Mouse (Mus musculus): ENCODE results near the gene Trim62. TPM values are rescaled to one million over a fixed set of nuclear protein-coding genes. Genes with fewer than 3 reads are reported as not detected.

The Trim62 gene
- polyA plus RNA-seq, 1 experiment: 0.53 TPM

- H3K36me3 ChIP-seq (replicated peaks; ENCODE audit: low read length): no peaks in the 10 kb centered on the region
- peaks cover 13% of the 10 kb centered on the region for H3K4me1 ChIP-seq
- peaks cover 84% of the 10 kb centered on the region for H3K27me3 ChIP-seq (replicated peaks)
- H3K9me3 ChIP-seq: no peaks in the 10 kb centered on the region
- no peak for TF ChIP-seq FLI1 (IDR thresholded peaks at IDR 0.05; ENCODE audit: low read length)
- TF ChIP-seq GATA1 (IDR thresholded peaks at IDR 0.05; ENCODE audit: borderline replicate concordance, low read length): no peak
- H3K4me3 ChIP-seq (replicated peaks): no peak overlapping the region
These were observed 8.4 kb downstream of the Trim62 start for GRCm38 (mm10) chr4:128891746-128892145.

GRCm38 (mm10) chr4:128892188-128892587, 8.8 kb downstream of the Trim62 start:
- Histone ChIP-seq H3K36me3 (replicated peaks; ENCODE audit: low read length) (no peaks in the 10 kb centered on the region), H3K4me3 (replicated peaks) (no peak overlapping the region), H3K4me1 (peaks cover 13% of the 10 kb centered on the region), H3K9me3 (no peaks in the 10 kb centered on the region), H3K27me3 (replicated peaks) (peaks cover 83% of the 10 kb centered on the region)
- no peak for TF ChIP-seq FLI1 (IDR thresholded peaks at IDR 0.05; ENCODE audit: low read length)
- TF ChIP-seq GATA1 (IDR thresholded peaks at IDR 0.05; ENCODE audit: borderline replicate concordance, low read length): no peak

GRCm38 (mm10) chr4:128894112-128894511, 10.7 kb downstream of the Trim62 start:
- H3K4me1 ChIP-seq: peaks cover 17% of the 10 kb centered on the region
- H3K36me3 ChIP-seq (replicated peaks; ENCODE audit: low read length): no peaks in the 10 kb centered on the region
- H3K9me3 ChIP-seq: no peaks in the 10 kb centered on the region
- TF ChIP-seq GATA1 (IDR thresholded peaks at IDR 0.05; ENCODE audit: borderline replicate concordance, low read length): no peak
- TF ChIP-seq FLI1 (IDR thresholded peaks at IDR 0.05; ENCODE audit: low read length): no peak
- no peak overlapping the region for H3K4me3 ChIP-seq (replicated peaks)
- H3K27me3 ChIP-seq (replicated peaks): peaks cover 69% of the 10 kb centered on the region

GRCm38 (mm10) chr4:128895841-128896240, 12.5 kb downstream of the Trim62 start:
- Histone ChIP-seq H3K9me3 (no peaks in the 10 kb centered on the region), H3K27me3 (replicated peaks) (peaks cover 64% of the 10 kb centered on the region), H3K4me3 (replicated peaks) (no peak overlapping the region), H3K4me1 (peaks cover 13% of the 10 kb centered on the region), H3K36me3 (replicated peaks; ENCODE audit: low read length) (no peaks in the 10 kb centered on the region)
- TF ChIP-seq GATA1 (IDR thresholded peaks at IDR 0.05; ENCODE audit: borderline replicate concordance, low read length) (no peak), FLI1 (IDR thresholded peaks at IDR 0.05; ENCODE audit: low read length) (no peak)

- no peaks in the 10 kb centered on the region for H3K9me3 ChIP-seq
- H3K4me1 ChIP-seq: peaks cover 5% of the 10 kb centered on the region
- TF ChIP-seq FLI1 (IDR thresholded peaks at IDR 0.05; ENCODE audit: low read length): no peak
- H3K4me3 ChIP-seq (replicated peaks): no peak overlapping the region
- no peaks in the 10 kb centered on the region for H3K36me3 ChIP-seq (replicated peaks; ENCODE audit: low read length)
- H3K27me3 ChIP-seq (replicated peaks): peaks cover 57% of the 10 kb centered on the region
These were observed 13.3 kb downstream of the Trim62 start for GRCm38 (mm10) chr4:128896667-128897066.

- Histone ChIP-seq H3K4me3 (replicated peaks) (no peak overlapping the region), H3K9me3 (no peaks in the 10 kb centered on the region), H3K4me1 (peaks cover 4% of the 10 kb centered on the region; the same call in 1 of the 2 replicates), H3K27me3 (replicated peaks) (peaks cover 55% of the 10 kb centered on the region), H3K36me3 (replicated peaks; ENCODE audit: low read length) (no peaks in the 10 kb centered on the region)
- TF ChIP-seq FLI1 (IDR thresholded peaks at IDR 0.05; ENCODE audit: low read length) (no peak), GATA1 (IDR thresholded peaks at IDR 0.05; ENCODE audit: borderline replicate concordance, low read length) (no peak)
These were observed 14.6 kb downstream of the Trim62 start for GRCm38 (mm10) chr4:128897911-128898421.

- Histone ChIP-seq H3K4me1 (peaks cover 4% of the 10 kb centered on the region; the same call in 1 of the 2 replicates), H3K9me3 (no peaks in the 10 kb centered on the region), H3K36me3 (replicated peaks; ENCODE audit: low read length) (no peaks in the 10 kb centered on the region), H3K27me3 (replicated peaks) (peaks cover 55% of the 10 kb centered on the region), H3K4me3 (replicated peaks) (no peak overlapping the region)
- TF ChIP-seq FLI1 (IDR thresholded peaks at IDR 0.05; ENCODE audit: low read length) (no peak), GATA1 (IDR thresholded peaks at IDR 0.05; ENCODE audit: borderline replicate concordance, low read length) (no peak)
These were observed 16.0 kb downstream of the Trim62 start for GRCm38 (mm10) chr4:128899332-128899731.

- H3K4me3 ChIP-seq (replicated peaks): no peak overlapping the region
- H3K27me3 ChIP-seq (replicated peaks): peaks cover 58% of the 10 kb centered on the region
- no peaks in the 10 kb centered on the region for H3K9me3 ChIP-seq
- H3K36me3 ChIP-seq (replicated peaks; ENCODE audit: low read length): no peaks in the 10 kb centered on the region
- TF ChIP-seq FLI1 (IDR thresholded peaks at IDR 0.05; ENCODE audit: low read length) (no peak), GATA1 (IDR thresholded peaks at IDR 0.05; ENCODE audit: borderline replicate concordance, low read length) (no peak)
- peaks cover 4% of the 10 kb centered on the region; the same call in 1 of the 2 replicates for H3K4me1 ChIP-seq
These were observed 17.1 kb downstream of the Trim62 start for GRCm38 (mm10) chr4:128900484-128900883.

GRCm38 (mm10) chr4:128902390-128902789, 19.0 kb downstream of the Trim62 start:
- H3K4me3 ChIP-seq (replicated peaks): no peak overlapping the region
- peaks cover 53% of the 10 kb centered on the region for H3K27me3 ChIP-seq (replicated peaks)
- no peaks in the 10 kb centered on the region for H3K9me3 ChIP-seq
- H3K4me1 ChIP-seq: peaks cover 4% of the 10 kb centered on the region; the same call in 1 of the 2 replicates
- H3K36me3 ChIP-seq (replicated peaks; ENCODE audit: low read length): no peaks in the 10 kb centered on the region
- TF ChIP-seq GATA1 (IDR thresholded peaks at IDR 0.05; ENCODE audit: borderline replicate concordance, low read length): no peak

- H3K4me1 ChIP-seq: peaks cover 4% of the 10 kb centered on the region; the same call in 1 of the 2 replicates
- TF ChIP-seq GATA1 (IDR thresholded peaks at IDR 0.05; ENCODE audit: borderline replicate concordance, low read length): no peak
- no peak for TF ChIP-seq FLI1 (IDR thresholded peaks at IDR 0.05; ENCODE audit: low read length)
- H3K9me3 ChIP-seq: no peaks in the 10 kb centered on the region
- no peaks in the 10 kb centered on the region for H3K36me3 ChIP-seq (replicated peaks; ENCODE audit: low read length)
- H3K4me3 ChIP-seq (replicated peaks): no peak overlapping the region
- H3K27me3 ChIP-seq (replicated peaks): peaks cover 59% of the 10 kb centered on the region
These were observed 20.8 kb downstream of the Trim62 start for GRCm38 (mm10) chr4:128904035-128904800.
